Comparison of ENCODE assay signal across 8 mouse cellular contexts in genomic region chr4:134288397-134289256, GRCm38 (mm10). TPM values are rescaled to one million over a fixed set of nuclear protein-coding genes. Genes with fewer than 3 reads are reported as not detected.
DNase-seq lines count a peak whose midpoint lies in the region; ATAC-seq and TF ChIP-seq lines count a peak whose summit lies in the region.

No protein-coding gene starts in this region.

- peak overlapping the region; percentile 83 for H3K4me2 ChIP-seq in heart, embryonic 16.5 days (ENCODE audit: low read depth, low read length)
- H3K4me2 ChIP-seq in liver, postnatal 0 days (ENCODE audit: low read depth, low read length) = peak overlapping the region; percentile 97

- no peak for TF ChIP-seq CTCF in bone marrow, adult 2 months (IDR thresholded peaks at IDR 0.05; ENCODE audit: control insufficient read depth, insufficient read depth, low read length)
- no peak for TF ChIP-seq CTCF in liver, postnatal 0 days (IDR thresholded peaks at IDR 0.05; ENCODE audit: low read depth)

- H3K27me3 ChIP-seq in heart, embryonic 16.5 days (ENCODE audit: control insufficient read depth, insufficient read depth, low read length) = no peaks in the 10 kb centered on the region
- H3K27me3 ChIP-seq in liver, postnatal 0 days (ENCODE audit: insufficient read depth, low read length) = peaks cover 5% of the 10 kb centered on the region; the same call in 1 of the 2 replicates

- H3K4me3 ChIP-seq in bone marrow, adult 2 months (replicated peaks; ENCODE audit: control insufficient read depth, low read depth, low read length) = peak overlapping the region; percentile 46
- peak overlapping the region; percentile 88 for H3K4me3 ChIP-seq in heart, embryonic 16.5 days (ENCODE audit: low read length)
- peak overlapping the region; percentile 98 for H3K4me3 ChIP-seq in liver, postnatal 0 days (ENCODE audit: low read depth, low read length)

- ATAC-seq in heart, embryonic 16.5 days (replicated peaks; ENCODE audit: extremely low read depth, insufficient read depth, low FRiP score) = no peak
- no peak for ATAC-seq in liver, postnatal 0 days

- peak overlapping the region; percentile 94 for H3K9ac ChIP-seq in heart, embryonic 16.5 days (ENCODE audit: low read length)
- peak overlapping the region; percentile 79 for H3K9ac ChIP-seq in liver, postnatal 0 days (replicated peaks)

- peak; percentile 96 for DNase-seq in heart, adult 11 months
- no peak for DNase-seq in heart, postnatal 10 days
- DNase-seq in liver, postnatal 0 days = no peak
- no peak for DNase-seq in frontal cortex, adult 2 months (ENCODE audit: extremely low spot score in 1 of 2, low spot score in 1 of 2)
- DNase-seq in right cerebral cortex, adult 18-20 months = no peak
- no peak for DNase-seq in thymus, postnatal 25 days

- peaks cover 3% of the 10 kb centered on the region; the same call in 1 of the 2 replicates for H3K36me3 ChIP-seq in heart, embryonic 16.5 days (ENCODE audit: control insufficient read depth, insufficient read depth)
- peaks cover 8% of the 10 kb centered on the region for H3K36me3 ChIP-seq in liver, postnatal 0 days (replicated peaks; ENCODE audit: insufficient read depth, low read length)

- intact Hi-C loops in heart, postnatal 10 days (cut with DNase I) = no loop called here

- no peaks in the 10 kb centered on the region for H3K9me3 ChIP-seq in heart, embryonic 16.5 days (replicated peaks; ENCODE audit: control insufficient read depth, low read length)
- H3K9me3 ChIP-seq in liver, postnatal 0 days (ENCODE audit: low read length) = no peaks in the 10 kb centered on the region

- H3K27ac ChIP-seq in bone marrow, adult 2 months (ENCODE audit: control insufficient read depth, insufficient read depth, low read depth, low read length, poor library complexity) = peak overlapping the region; percentile 100; the same call in 1 of the 2 replicates
- peak overlapping the region; percentile 99 for H3K27ac ChIP-seq in heart, embryonic 16.5 days (ENCODE audit: low read length)
- peak overlapping the region; percentile 94 for H3K27ac ChIP-seq in liver, postnatal 0 days (ENCODE audit: low read depth)

- 28% methylated on average over 11 of the region's 11 CpGs for WGBS in bone marrow, adult 2 months
- 37% methylated on average over 11 of the region's 11 CpGs for WGBS in heart, embryonic 16.5 days
- 33% methylated on average over 11 of the region's 11 CpGs for WGBS in liver, postnatal 0 days (ENCODE audit: insufficient replicate concordance)

- TF ChIP-seq EP300 in liver, postnatal 0 days (IDR thresholded peaks at IDR 0.05; ENCODE audit: low read depth) = no peak

- no peak for TF ChIP-seq POLR2A in bone marrow, adult 2 months (IDR thresholded peaks at IDR 0.05; ENCODE audit: borderline replicate concordance, control insufficient read depth, low read depth, low read length)

- peaks cover 2% of the 10 kb centered on the region; the same call in 1 of the 2 replicates for H3K4me1 ChIP-seq in bone marrow, adult 2 months (ENCODE audit: control insufficient read depth, insufficient read depth, low read length)
- H3K4me1 ChIP-seq in heart, embryonic 16.5 days (ENCODE audit: control insufficient read depth, insufficient read depth, low read length) = peaks cover 37% of the 10 kb centered on the region
- peaks cover 25% of the 10 kb centered on the region for H3K4me1 ChIP-seq in liver, postnatal 0 days (ENCODE audit: insufficient read depth)

RNA-seq across cellular contexts. Expression of gene Pdik1l, which starts 0.9 kb away (rescaled TPM):
- total RNA-seq in heart, postnatal 10 days (2021) = 10 to 100 TPM in 1 of 2 experiments, 1 to 10 TPM in 1; 7.5 to 10.3 TPM
- 4.9 and 5.2 TPM in 2 replicates for polyA plus RNA-seq in bone marrow, adult 2 months (2011; ENCODE audit: insufficient read depth, insufficient read length, low replicate concordance, missing spikeins)
- 13.0 and 13.9 TPM in 2 replicates for polyA plus RNA-seq in heart, embryonic 16.5 days (2015; fragmentation: Nextera tagmentation; extraction: Ambion mirVana)
- 5.9 and 7.2 TPM in 2 replicates for polyA plus RNA-seq in liver, postnatal 0 days (2015; fragmentation: Nextera tagmentation; extraction: Ambion mirVana)
- polyA plus RNA-seq in frontal cortex, adult 2 months (2012; rRNA removed) = 8.5 and 8.9 TPM in 2 replicates

RNA-seq across cellular contexts. Expression of gene Trim63, which starts 26.3 kb away (rescaled TPM):
- 100 to 1,000 TPM; 238 to 242 TPM for total RNA-seq in heart, postnatal 10 days (2021)
- 1.1 TPM in 1 of 2 replicates, not detected in the other for polyA plus RNA-seq in bone marrow, adult 2 months (2011; ENCODE audit: insufficient read depth, insufficient read length, low replicate concordance, missing spikeins)
- 175 and 177 TPM in 2 replicates for polyA plus RNA-seq in heart, embryonic 16.5 days (2015; fragmentation: Nextera tagmentation; extraction: Ambion mirVana)
- polyA plus RNA-seq in liver, postnatal 0 days (2015; fragmentation: Nextera tagmentation; extraction: Ambion mirVana) = 0.34 and 0.69 TPM in 2 replicates
- 0.15 and 0.36 TPM in 2 replicates for polyA plus RNA-seq in frontal cortex, adult 2 months (2012; rRNA removed)

RNA-seq across cellular contexts. Expression of gene Grrp1, which starts 34.7 kb away (rescaled TPM):
- total RNA-seq in heart, postnatal 10 days (2021) = 10 to 100 TPM; 13.5 to 15.2 TPM
- 5.2 and 7.5 TPM in 2 replicates for polyA plus RNA-seq in bone marrow, adult 2 months (2011; ENCODE audit: insufficient read depth, insufficient read length, low replicate concordance, missing spikeins)
- polyA plus RNA-seq in heart, embryonic 16.5 days (2015; fragmentation: Nextera tagmentation; extraction: Ambion mirVana) = 5.8 and 6.3 TPM in 2 replicates
- polyA plus RNA-seq in liver, postnatal 0 days (2015; fragmentation: Nextera tagmentation; extraction: Ambion mirVana) = 1.4 and 1.5 TPM in 2 replicates
- 7.4 and 7.9 TPM in 2 replicates for polyA plus RNA-seq in frontal cortex, adult 2 months (2012; rRNA removed)

RNA-seq across cellular contexts. Expression of gene Gm30191, which starts 41.9 kb away (rescaled TPM):
- total RNA-seq in heart, postnatal 10 days (2021) = not detected
- polyA plus RNA-seq in bone marrow, adult 2 months (2011; ENCODE audit: insufficient read depth, insufficient read length, low replicate concordance, missing spikeins) = not detected in 2 replicates
- not detected in 2 replicates for polyA plus RNA-seq in heart, embryonic 16.5 days (2015; fragmentation: Nextera tagmentation; extraction: Ambion mirVana)
- not detected in 2 replicates for polyA plus RNA-seq in liver, postnatal 0 days (2015; fragmentation: Nextera tagmentation; extraction: Ambion mirVana)
- not detected in 2 replicates for polyA plus RNA-seq in frontal cortex, adult 2 months (2012; rRNA removed)

RNA-seq across cellular contexts. Expression of gene Zfp593, which starts 43.2 kb away (rescaled TPM):
- 1 to 10 TPM; 3.7 to 4.0 TPM for total RNA-seq in heart, postnatal 10 days (2021)
- 2.6 and 8.0 TPM in 2 replicates for polyA plus RNA-seq in bone marrow, adult 2 months (2011; ENCODE audit: insufficient read depth, insufficient read length, low replicate concordance, missing spikeins)
- 8.7 and 9.5 TPM in 2 replicates for polyA plus RNA-seq in heart, embryonic 16.5 days (2015; fragmentation: Nextera tagmentation; extraction: Ambion mirVana)
- polyA plus RNA-seq in liver, postnatal 0 days (2015; fragmentation: Nextera tagmentation; extraction: Ambion mirVana) = 6.1 and 6.2 TPM in 2 replicates
- 10.0 and 11.3 TPM in 2 replicates for polyA plus RNA-seq in frontal cortex, adult 2 months (2012; rRNA removed)

Comparison
In these comparisons a context has a peak if more than half of its experiments do, and no peak if none do; other contexts are left out.
1. H3K4me3 ChIP-seq: peak in every context shown above with its lines; median percentile 98 in liver, postnatal 0 days; 88 in heart, embryonic 16.5 days; 46 in bone marrow, adult 2 months.
2. RNA of gene Trim63, which starts 26.3 kb away (polyA plus RNA-seq): 175 to 177 TPM in heart, embryonic 16.5 days; 1.1 TPM in bone marrow, adult 2 months, 0.15 to 0.36 TPM in frontal cortex, adult 2 months and 0.34 to 0.69 TPM in liver, postnatal 0 days; every median in the first group is over 10 times any median in the second.
3. Peak in every context shown above with its lines, with median percentiles within 50 percentile points of each other: H3K27ac ChIP-seq.